In the genomic region with DNA sequence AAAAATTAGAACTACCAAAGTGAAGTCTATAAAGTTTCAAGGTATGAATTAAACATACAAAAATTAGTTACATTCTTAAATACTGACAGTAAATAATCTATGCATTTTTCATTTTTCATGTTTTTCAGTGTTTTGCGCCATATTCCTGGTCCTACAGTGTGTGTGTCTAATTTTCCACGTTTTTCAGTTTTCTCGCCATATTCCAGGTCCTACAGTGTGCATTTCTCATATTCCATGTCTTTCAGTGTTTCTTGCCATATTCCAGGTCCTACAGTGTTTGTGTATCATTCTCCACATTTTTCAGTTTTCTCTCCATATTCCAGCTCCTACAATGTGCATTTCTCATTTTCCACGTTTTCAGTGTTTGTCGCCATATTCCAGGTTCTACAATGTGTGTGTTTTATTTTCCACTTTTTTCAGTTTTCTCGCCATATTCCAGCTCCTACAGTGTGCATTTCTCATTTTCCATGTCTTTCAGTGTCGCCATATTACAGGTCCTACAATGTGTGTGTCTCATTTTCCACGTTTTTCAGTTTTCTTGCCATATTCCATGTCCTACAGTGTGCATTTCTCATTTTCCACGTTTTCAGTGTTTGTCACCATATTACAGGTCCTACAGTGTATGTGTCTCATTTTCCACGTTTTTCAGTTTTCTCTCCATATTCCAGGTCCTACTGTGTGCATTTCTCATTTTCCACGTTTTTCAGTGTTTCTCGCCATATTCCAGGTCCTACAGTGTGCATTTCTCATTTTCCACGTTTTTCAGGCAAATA, we compare ENCODE assay signal across 8 mouse cellular contexts.
DNase-seq lines count a peak whose midpoint lies in the region; ATAC-seq and TF ChIP-seq lines count a peak whose summit lies in the region.

No protein-coding gene starts in this region.

- no peaks in the 10 kb centered on the region for H3K4me1 ChIP-seq in midbrain, embryonic 10.5 days
- no peaks in the 10 kb centered on the region for H3K4me1 ChIP-seq in midbrain, embryonic 15.5 days
- H3K4me1 ChIP-seq in forebrain, postnatal 0 days (ENCODE audit: insufficient read depth), result no peaks in the 10 kb centered on the region

- TF ChIP-seq CTCF in forebrain, postnatal 0 days (IDR thresholded peaks at IDR 0.05; ENCODE audit: low read depth), result no peak

- H3K4me2 ChIP-seq in midbrain, embryonic 15.5 days, result no peak overlapping the region
- no peak overlapping the region for H3K4me2 ChIP-seq in forebrain, postnatal 0 days (ENCODE audit: low read depth)

- H3K27me3 ChIP-seq in midbrain, embryonic 10.5 days (ENCODE audit: low read depth, poor library complexity, severe bottlenecking), result no peaks in the 10 kb centered on the region
- H3K27me3 ChIP-seq in midbrain, embryonic 15.5 days (replicated peaks), result no peaks in the 10 kb centered on the region
- H3K27me3 ChIP-seq in forebrain, postnatal 0 days (ENCODE audit: insufficient read depth, low read length), result no peaks in the 10 kb centered on the region

- H3K9ac ChIP-seq in midbrain, embryonic 15.5 days, result no peak overlapping the region
- H3K9ac ChIP-seq in forebrain, postnatal 0 days, result no peak overlapping the region

- no peak overlapping the region for H3K4me3 ChIP-seq in midbrain, embryonic 10.5 days
- H3K4me3 ChIP-seq in midbrain, embryonic 15.5 days, result no peak overlapping the region
- no peak overlapping the region for H3K4me3 ChIP-seq in forebrain, postnatal 0 days (ENCODE audit: low read depth, low read length)

- peaks cover 9% of the 10 kb centered on the region; the same call in 1 of the 2 replicates for H3K9me3 ChIP-seq in midbrain, embryonic 10.5 days (replicated peaks)
- peaks cover 8% of the 10 kb centered on the region; the same call in 1 of the 2 replicates for H3K9me3 ChIP-seq in midbrain, embryonic 15.5 days
- H3K9me3 ChIP-seq in forebrain, postnatal 0 days (ENCODE audit: low read length), result 0 out of 2 replicates have a peak, but pooled peaks cover 2% of the 10 kb centered on the region

- peak; percentile 20 to 63 for DNase-seq in cerebellum, postnatal 14 days
- DNase-seq in cerebellum, adult 9-11 months, result no peak
- peak; percentile 34 for DNase-seq in midbrain, embryonic 10.5 days (ENCODE audit: low spot score)
- peak; percentile 30 for DNase-seq in forebrain, postnatal 0 days
- peak; percentile 48 for DNase-seq in mesoderm, embryonic 11.5 days (ENCODE audit: low read depth, low spot score)
- no peak for DNase-seq in left cerebral cortex, adult 18-20 months (ENCODE audit: low spot score in 2 of 2)
- no peak for DNase-seq in lung, postnatal 14 days

- ATAC-seq in midbrain, embryonic 15.5 days (replicated peaks), result no peak
- ATAC-seq in forebrain, postnatal 0 days, result no peak; the same call in 1 of the 2 replicates

- no peak overlapping the region for H3K27ac ChIP-seq in midbrain, embryonic 10.5 days (replicated peaks)
- no peak overlapping the region for H3K27ac ChIP-seq in midbrain, embryonic 15.5 days
- H3K27ac ChIP-seq in forebrain, postnatal 0 days (ENCODE audit: low read depth, low read length), result no peak overlapping the region

- no peaks in the 10 kb centered on the region for H3K36me3 ChIP-seq in midbrain, embryonic 10.5 days
- H3K36me3 ChIP-seq in midbrain, embryonic 15.5 days (replicated peaks), result no peaks in the 10 kb centered on the region
- no peaks in the 10 kb centered on the region for H3K36me3 ChIP-seq in forebrain, postnatal 0 days (ENCODE audit: insufficient read depth)

- 56% methylated on average over 13 of the region's 13 CpGs for WGBS in midbrain, embryonic 10.5 days
- 59% methylated on average over 13 of the region's 13 CpGs for WGBS in midbrain, embryonic 15.5 days
- WGBS in forebrain, postnatal 0 days, result 73% methylated on average over 13 of the region's 13 CpGs

Comparison
In these comparisons a context has a peak if more than half of its experiments do, and no peak if none do; other contexts are left out.
1. DNase-seq: peak in cerebellum, postnatal 14 days (2 of 2), midbrain, embryonic 10.5 days (single experiment), forebrain, postnatal 0 days (single experiment) and mesoderm, embryonic 11.5 days (single experiment); none in cerebellum, adult 9-11 months (single experiment), left cerebral cortex, adult 18-20 months (0 of 2) and lung, postnatal 14 days (single experiment).